Mouse (Mus musculus) thymus, postnatal 0 days (tissue): ENCODE measurements around the gene Cyp2d11. TPM values are rescaled to one million over a fixed set of nuclear protein-coding genes. Genes with fewer than 3 reads are reported as not detected.
A peak's percentile ranks its signal among the peaks of the same experiment; 100 is the strongest.
"Not testable (repeated sequence)": the region's sequence is repeated elsewhere in the genome, so short reads cannot be mapped to it uniquely, and the experiment has no call there.

Experiments used
- DNase-seq: peaks from one replicate; pipeline ENCODE4 v3.0.0-alpha.2; 2015; ENCODE audit warnings: low spot score
- polyA plus RNA-seq: library from polyadenylated mRNA; unstranded; fragments of >200 nt; fragmentation: Nextera tagmentation; extraction: Ambion mirVana; gene quantifications from 2 replicates; pipeline ENCODE4 v1.2.1, GENCODE M21; 2015

Gene Cyp2d11
- polyA plus RNA-seq, 1 experiment from 2014 or later = not detected

DNA sequence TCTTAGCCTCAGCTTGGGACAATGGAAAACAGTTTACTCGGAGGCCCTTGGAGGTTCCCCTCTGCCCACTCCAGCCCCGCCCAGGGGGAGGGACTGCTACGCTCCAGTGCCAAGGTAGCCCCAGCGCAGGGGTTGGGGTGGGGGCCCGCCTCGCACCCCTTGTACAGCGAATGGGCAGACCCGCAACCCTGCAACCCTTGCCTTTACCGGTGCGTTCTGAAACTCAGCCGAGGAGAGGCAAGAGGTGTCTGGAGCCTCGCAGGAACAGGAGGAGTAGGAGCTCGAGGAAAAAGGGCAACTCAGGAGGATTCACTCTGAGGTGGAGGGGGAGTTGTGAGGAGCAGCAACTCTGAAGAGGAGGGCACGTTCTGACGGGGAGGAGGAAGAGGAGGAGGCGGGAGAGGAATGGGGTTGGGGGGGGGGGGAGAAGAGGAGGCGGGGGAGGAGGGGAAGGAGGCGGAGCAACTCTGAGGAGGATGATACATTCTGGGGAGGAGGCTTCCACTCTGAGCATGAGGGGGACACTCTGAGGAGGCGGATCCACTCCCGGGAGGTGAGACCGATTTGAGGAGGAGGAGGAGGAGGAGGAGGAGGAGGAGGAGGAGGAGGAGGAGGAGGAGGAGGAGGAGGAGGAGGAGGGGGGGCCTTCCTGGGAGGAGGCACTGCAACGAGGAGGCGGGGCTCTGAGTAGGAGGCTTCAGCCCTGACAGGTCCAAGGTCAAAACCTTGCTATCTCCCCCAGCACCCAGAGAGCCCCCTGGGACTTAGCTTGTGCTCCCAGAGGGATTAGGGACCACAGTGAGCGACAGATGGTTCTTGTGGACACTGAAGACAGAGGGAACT lies 13.7 kb downstream of the Cyp2d11 start, which contains the start of gene Cyp2d22:
Gene Cyp2d22 (minus strand): TSS at position 390 of the 843 bp plus-strand sequence.
- peak; percentile 44 for DNase-seq

DNA sequence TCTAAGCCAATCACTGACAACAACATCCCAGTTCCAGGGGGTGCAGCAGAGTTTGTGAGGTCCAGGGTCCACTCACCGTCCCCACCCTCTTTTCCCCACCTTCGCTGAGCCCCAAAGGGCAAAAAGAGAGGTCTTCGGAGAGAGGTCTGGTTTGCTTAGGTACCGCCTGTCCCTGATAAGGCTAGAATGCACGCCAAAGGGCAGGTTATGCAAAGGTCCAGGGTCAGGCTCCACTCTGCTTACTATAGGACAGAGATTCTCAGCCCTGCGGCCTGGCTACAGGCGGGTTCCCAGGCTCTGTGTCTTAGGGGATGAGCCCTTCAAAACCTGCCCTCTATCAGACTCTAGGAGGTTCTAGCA lies 14.3 kb downstream of the Cyp2d11 start:
- DNase-seq = no peak

DNA sequence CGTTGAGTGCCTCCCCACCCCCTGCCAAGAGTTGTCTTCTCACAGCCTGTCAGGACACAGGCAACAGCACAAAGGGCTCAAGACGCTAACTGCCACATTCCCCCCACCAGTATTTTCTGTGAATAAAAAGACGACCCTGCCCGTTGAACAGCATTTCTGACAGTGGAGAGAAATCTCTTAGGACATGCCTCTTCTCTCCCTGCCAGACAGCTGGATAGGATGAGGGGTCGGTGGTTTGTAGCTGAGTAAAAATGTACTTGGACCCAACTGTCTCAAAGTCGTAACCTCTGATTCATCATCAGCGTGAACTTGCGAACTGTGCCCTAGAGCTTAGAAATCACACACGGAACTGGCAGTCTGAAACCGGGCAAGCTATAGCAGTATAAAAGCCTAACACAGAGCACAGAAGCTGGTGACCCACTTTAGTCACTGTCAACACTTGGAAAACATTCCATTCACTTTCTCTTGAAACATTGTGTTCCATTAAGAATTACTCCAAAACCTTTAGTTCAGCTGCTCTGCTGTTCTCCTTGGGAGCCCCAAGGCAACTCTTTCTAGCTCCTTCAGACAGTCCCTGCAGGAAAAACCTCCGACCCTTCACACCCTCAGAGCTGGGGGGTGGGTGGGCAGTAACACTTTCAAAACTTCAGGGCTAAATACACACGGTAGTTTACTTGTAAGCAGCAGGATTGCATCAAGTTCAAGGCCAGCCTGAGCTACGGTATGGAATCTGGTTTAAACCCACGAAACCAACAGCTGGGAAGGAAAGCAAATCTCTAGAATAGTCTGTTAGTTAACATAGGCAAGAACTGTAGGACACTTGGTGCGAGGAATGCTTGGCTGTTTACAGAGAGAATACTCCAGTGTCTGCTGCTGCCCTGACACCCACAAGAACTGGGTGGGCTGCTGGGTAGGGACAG lies 15.3 kb downstream of the Cyp2d11 start:
- no peak for DNase-seq

DNA sequence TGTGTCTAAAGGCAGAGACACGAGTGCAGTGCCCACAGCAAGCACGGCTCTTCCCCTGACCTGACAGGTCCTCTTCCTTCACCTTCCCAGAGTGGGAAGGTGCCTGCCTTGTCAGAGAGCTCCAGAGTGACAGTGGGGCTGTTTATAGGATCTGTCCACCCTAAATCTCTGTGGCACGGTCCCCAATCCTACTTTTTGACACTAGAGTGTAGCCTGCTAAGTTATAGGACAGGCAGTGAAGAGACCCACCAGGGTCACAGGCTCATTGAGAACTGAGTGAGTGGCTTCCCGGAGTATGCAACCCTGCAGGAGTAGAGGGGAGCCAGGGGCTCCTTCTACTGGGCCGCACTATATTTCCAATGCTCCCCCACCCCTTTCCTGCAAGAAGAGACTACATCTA lies 16.1 kb downstream of the Cyp2d11 start:
- no peak for DNase-seq

DNA sequence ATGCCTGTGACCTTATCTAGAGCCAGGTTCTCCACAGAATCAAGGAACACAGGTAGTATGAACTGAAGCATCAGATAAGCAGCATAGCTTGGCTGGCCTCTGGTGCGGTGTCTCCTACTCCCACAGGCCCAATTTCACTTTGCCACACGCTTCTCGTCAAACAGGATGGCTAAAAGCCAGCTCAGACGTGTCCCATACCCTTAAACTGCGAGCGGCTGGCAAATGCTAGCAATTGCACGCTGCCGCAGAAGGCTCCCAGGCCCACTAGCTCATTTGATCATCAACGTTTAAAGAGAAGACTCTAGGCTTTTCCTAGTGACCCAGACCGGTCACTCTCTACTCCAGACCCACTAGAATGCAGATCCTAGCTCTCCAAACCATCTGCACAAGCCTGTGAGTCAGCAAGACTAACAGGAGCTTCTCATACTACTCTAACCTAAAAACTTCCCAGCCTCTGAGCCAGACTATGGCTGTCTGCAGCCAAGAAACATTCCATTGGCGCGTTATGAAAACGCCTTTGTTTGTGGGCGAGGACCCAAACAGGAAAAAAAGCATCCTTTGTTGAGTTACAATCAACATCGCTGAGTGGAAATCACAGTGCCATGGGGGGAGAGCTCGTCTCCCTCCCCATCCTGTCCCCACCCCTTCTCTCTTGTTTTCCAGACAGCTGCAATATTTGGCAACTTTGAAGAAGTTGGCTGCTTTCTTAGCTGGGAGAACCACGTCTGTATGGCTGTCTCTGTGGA lies 17.3 kb downstream of the Cyp2d11 start:
- no peak for DNase-seq

DNA sequence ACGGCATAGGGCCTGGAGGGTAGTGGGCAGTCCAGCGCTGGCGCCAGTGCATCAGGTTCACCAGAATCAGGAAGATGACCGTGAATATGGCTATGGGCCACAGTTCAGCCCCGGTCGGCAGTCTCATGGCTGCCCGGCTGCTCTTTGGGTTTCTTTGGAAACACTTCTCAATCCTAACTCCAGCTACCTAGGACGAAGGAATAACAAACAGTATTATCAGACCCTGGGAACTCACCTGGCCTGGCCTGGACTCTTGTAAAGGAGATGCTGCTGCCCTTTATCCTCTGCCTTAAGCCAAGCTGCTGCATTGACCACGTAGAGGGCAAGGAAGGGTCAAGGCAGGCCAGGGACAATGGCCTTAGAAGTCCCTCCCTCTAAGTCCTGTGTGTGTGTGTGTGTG lies 18.0 kb downstream of the Cyp2d11 start:
- no peak for DNase-seq

DNA sequence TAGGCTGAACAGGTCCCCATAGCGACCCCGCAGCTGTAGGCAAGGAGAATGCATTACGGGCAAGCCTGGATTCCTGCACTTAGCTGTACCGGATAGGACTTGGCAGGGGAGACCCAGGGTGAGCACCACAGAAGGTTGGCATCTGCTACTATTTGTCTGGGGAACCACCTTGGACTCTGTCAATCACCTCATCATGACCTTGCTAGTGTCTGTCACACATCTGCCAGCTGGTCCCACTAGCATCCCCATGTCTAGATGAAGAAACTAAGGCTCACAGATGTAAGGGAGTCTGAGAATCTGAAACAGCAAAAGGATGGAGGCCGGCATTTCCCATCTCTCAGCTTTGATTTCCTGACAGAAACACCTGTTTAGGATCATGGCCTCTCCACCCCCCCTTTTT lies 19.4 kb downstream of the Cyp2d11 start:
- DNase-seq = no peak

DNA sequence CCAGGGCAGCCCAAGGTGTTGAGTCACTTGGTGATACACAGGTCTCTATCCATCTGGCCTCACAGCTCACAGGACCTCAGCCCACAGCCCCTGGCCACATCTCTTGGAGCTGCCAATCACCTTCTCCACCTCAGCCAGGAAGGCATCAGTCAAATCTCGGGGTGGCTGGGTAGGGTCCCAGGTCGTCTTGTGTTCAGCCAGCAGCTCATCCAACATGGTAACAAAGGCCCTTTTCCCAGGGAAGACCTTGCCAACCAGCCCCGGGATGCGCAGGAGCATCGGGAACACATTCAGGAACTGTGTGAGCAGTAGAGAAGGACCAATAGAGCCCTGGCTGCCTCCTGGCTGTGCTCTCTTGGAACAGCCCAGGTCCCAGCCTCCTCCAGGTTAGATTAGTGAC lies 20.8 kb downstream of the Cyp2d11 start:
- DNase-seq = no peak

DNA sequence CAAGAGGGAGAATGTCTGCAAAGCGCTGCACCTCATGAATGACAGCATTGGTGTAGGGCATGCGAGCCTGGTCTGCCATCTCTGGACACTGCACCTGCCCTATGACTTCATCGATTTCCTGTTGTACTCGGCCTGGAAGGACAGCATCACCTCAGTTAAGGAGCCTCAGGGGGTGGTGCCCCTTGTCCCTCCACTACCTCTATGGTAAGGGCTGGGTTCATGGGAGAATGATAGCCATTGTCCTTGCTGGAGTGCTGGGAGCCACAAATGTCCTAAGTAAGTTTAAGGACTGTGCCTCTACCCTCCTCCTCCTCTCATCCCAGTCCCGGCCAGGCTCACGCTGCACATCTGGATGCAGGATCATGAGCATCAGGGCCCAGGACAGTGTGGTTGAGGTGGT lies 21.4 kb downstream of the Cyp2d11 start:
- DNase-seq = no peak

DNA sequence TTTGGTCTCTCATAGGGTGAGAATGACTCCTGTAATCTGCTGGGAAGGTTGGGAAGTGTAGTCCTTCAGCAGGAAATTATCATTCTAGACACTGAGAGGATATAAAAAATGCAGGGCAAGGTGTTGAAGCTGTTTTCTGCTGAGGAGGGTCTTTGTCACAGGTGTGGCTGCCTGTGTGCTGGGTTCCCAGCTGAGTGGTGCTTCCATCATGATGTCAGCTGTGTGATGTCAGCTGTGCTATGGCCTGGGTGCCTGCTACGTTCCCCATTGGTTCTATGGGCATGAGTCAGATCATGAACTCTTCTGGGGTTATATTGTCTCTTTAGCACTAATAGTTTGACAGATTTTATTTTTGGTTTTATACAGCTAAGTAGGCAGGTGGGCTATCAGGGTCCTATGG lies 25.0 kb downstream of the Cyp2d11 start:
- DNase-seq = no peak

DNA sequence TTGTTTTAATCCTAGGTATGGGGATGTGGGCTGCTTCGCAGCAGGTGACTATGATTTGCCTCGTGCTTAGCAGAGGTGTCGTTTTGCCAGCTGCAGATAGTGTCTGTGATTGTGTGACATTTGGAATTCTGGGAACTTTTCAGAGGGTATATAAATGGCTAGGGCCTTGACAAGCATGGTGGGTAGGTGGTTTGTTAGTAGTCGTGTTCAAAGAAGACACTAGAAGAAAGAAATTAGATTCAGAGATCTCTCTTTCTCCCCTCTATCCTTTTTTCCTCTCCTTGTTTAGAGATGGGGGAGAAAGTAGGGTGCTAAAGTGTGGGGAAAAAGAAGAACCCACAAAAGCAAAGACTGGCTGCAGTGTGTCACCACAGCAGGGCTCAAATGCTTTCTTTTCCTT lies 25.7 kb downstream of the Cyp2d11 start:
- DNase-seq = no peak

DNA sequence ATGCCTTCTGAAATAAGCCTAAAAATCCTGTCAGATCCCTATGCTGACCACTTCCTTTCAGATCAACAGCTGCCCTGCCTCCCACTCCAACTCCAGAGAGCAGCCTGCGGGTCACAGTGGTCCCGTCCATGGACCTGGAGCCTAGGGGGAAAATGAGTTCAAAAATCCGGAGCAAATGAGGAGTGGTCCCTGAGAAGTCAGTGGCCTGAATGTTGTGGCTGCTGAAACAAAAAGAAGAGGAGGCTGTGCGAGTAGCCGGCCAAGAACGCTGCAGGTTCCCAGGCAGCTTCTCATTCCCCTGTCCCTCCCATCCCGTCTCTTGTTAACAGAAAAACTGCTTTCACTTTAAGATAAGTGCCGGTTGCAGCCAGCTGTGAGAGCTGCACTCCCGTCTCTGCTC lies 29.3 kb downstream of the Cyp2d11 start:
- DNase-seq = not testable (repeated sequence)

DNA sequence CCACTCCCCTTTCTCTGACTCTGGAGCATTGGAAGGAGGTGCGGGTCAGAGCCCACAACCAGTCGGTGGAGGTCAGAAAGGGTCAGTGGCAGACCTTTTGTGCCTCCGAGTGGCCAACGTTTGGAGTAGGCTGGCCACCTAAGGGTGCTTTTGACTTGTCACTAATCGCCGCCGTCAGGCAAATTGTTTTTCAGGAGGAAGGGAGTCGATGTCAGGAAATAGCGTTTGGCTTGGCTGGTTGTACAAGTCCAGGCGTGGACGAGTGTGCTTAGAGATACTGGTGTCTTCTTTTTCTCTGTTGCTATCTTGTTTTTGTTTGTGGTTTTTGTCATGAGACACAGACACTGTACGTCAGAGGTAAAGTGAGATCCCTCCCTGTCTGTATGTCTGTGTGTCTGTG lies 30.0 kb downstream of the Cyp2d11 start:
- not testable (repeated sequence) for DNase-seq

DNA sequence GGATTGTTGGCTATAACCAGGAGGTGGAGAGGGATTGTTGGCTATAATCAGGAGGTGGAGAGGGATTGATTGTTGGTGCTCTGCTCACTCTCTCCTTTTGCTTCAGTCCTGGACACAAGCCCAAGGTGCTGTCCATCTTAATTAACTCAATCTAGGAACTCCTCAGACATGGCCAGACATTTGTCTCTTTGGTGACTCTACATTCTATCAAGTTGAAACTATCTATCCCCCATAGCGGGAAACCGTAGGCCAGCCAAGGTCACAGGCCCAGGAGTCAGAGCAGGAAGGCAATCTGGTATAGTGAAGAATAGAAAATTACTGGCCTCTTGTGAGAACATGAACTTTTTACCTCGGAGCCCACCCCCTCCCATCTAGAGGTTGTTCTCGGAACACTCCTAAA lies 31.6 kb downstream of the Cyp2d11 start:
- DNase-seq = no peak

DNA sequence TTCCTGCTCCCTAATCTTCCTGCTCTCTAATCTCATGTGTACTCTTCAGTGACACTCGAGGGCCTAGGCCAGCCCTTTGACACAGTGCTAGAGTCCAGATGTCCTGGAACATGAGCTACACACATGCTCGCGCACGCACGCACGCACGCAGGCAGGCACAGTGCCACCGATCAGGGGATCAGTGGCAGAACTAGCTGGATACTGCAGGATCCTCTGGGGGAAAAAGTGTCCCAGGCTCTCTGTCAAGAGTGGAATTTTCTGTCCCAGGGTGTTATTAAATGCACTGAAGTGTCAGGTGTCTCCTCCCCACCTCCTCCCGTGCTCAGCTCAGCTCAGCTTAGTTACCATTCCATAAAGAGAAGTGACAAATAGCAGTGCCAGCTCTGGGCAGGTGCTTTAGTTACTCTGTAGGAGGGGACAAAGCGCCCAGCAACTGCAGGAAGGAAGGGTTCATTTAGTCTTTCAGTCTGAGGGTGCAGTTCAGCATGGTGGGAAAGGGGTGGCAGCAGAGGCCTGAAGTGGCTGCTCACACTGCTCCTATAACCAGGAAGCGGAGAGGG lies 32.3 kb downstream of the Cyp2d11 start:
- DNase-seq = peak; percentile 67

DNA sequence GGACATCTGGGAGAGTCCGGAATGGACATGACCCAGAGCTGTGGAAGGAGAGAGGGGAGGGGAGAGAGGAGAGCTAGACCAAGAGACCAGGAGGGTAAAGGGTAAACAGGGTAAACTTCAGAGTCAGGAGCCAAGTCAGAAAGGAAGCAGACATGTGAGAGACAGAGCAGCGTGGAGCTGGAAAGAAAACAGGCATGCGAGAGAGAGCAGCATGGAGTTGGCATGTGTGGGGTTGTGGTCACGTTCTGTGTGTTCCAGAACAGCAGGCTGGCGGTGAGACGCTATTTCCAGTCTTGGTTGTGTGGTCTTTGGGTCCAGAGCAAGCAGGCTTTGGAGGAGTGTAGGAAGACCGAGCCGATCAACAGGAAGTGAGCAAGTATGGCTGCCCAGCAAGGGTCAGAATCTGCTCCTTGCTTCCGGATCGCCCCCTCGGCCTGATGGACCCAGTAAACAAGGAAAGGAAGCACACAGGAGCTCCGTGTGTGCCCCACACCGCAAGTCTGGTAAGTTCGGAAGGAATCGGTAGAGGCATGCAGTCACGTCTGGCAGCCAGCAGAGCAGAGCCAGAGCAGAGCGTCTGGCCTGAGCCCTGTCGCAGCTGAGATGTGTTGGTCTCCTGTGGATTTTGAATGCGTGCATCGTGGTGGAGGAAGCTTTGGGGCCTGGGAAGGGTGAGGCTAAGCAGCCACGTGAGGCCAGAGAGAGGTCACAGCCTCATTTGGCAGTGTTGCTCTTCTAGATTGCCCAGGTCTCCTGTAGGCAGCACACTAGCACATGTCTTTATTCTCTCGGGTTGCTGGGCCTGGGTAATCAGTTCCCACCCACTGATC lies 35.2 kb downstream of the Cyp2d11 start:
- no peak for DNase-seq

DNA sequence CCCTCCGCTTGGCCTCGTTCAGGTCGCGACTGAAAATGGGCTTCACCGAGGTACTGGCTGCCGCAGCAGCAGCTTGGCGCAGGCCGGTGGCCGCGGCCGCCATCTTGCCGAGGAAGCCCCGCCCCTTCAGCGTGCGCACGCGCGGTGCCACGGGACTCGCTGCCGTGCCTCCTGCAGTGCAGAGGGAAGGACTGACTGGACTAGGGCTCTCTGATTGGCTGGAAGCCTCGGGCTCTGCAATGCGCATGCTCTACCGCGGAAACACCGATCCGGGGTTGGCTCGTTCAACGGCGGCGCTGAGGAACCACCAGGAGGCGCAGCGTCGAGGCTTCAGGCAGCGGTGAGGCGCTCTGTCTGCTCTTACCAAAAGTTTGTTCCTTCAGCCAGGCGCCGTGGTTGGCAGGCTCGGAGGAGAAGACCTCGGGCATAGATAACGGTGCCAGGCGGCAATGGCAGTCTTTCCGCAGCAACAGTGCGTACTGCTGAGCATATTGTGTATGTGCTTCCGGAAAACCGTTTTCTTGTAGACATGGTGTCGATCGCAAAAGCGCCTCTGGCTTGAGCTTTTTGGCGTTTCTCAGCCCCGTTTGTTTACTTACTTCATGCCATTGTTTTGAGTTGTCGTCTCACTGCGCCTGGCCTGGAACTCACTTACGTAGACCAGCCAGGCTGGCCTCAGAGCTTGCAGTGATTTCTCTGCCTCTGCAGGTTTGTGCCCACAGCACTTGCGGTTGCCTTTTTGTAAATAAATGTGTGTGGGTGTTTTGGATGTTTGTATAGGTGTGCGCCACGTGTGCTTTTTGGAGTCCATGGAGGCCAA lies 39.5 kb downstream of the Cyp2d11 start, which contains the start of gene Ndufa6:
Gene Ndufa6 (minus strand): TSS at position 197 of the 820 bp plus-strand sequence.
- peak; percentile 99 for DNase-seq

DNA sequence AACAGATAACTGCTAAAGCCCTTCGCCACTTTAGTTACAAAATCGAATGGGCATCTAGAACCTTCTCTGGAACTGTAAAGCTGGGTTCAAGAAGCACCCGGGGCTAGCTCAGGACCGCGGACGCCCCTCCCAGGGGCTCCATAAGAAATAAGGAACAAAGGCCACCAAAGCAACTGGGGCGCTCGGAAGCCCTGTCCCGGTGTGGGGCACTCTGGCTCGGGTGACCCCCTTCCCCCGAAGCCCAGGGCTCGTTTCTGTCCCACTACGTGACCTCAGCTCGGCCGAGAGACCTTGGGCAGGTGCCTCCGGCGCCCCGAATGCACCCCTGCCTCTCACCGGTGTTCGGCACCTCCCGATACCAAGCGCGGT lies 40.1 kb downstream of the Cyp2d11 start:
- DNase-seq = no peak

DNA sequence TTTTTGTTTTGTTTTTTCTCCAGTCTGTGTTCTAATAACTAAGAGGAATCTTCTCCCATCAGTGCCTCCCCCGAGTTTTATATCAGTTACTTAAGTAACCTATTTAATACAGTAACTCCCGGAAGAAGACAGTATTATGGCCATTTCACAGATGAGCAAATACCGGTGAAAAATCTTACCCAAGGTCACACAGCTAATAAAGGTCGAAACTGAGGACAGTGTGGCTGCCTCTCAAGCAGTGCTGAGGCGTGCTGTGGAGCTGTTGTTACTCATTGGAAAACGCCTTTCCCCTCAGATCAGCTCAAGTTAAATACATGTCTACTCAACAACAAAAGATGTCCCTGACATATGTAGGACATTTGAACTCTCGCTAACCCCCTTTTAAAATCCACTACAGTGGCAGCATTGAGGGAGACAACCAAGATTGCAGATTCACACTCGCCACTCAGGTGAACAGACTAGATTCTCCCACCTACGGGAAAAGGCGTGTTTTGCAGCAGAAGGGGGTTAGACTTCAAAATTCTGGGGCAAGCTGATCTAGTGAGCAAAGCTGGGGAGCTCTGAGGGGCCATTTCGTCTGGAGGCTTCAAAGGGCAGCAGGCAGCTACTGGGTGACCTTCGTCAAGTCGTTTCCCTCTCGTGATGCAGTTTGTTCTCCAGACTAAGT lies 40.6 kb downstream of the Cyp2d11 start:
- peak; percentile 36 for DNase-seq
